Mouse (Mus musculus): ENCODE measurements around the gene Atp6v0e. TPM values are rescaled to one million over a fixed set of nuclear protein-coding genes. Genes with fewer than 3 reads are reported as not detected.

The Atp6v0e gene
- polyA plus RNA-seq, 1 experiment, result 99.8 TPM

DNA sequence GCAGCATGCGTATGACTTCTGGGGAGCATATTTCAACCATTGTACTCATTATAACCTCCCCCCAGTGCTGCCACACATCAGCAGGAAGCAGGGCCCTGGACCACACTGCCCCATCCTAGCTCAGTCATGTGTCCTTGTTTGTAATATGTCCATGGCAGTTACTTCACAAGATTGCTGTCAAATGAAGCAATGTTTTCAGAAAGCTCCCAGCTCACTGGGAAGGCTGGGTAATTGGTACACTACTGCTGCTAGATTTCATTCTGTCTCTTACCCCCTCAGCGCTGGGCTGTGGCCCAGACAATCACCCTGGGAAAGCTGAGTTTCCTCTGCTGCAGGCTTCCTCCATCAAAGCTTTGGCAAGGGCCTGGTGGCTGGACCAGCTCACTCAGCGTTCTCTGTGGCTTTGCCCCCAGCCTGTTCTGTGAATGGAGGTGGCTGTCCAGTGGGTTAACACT is 22.7 kb upstream of the Atp6v0e start:
- 86% methylated on average over 3 of the region's 3 CpGs for WGBS
- H3K27me3 ChIP-seq (ENCODE audit: control insufficient read depth, insufficient read depth, low read length), result no peaks in the 10 kb centered on the region
- no peak overlapping the region for H3K4me3 ChIP-seq (replicated peaks; ENCODE audit: insufficient read depth, low read depth, low read length)
- H3K4me1 ChIP-seq (ENCODE audit: control insufficient read depth, insufficient read depth, low read length), result peaks cover 16% of the 10 kb centered on the region
- TF ChIP-seq CTCF (IDR thresholded peaks at IDR 0.05; ENCODE audit: borderline replicate concordance, insufficient read depth, low read depth, low read length) (no peak), POLR2A (IDR thresholded peaks at IDR 0.05; ENCODE audit: borderline replicate concordance, insufficient read depth, low read length) (no peak)
- H3K27ac ChIP-seq (ENCODE audit: insufficient read depth, low read length), result no peak overlapping the region
- DNase-seq, result no peak

- no peak for DNase-seq
- H3K27ac ChIP-seq (ENCODE audit: insufficient read depth, low read length), result no peak overlapping the region
- no peak overlapping the region for H3K4me3 ChIP-seq (replicated peaks; ENCODE audit: insufficient read depth, low read depth, low read length)
- peaks cover 13% of the 10 kb centered on the region for H3K4me1 ChIP-seq (ENCODE audit: control insufficient read depth, insufficient read depth, low read length)
- WGBS, result 94% methylated on average over 8 of the region's 8 CpGs
- no peaks in the 10 kb centered on the region for H3K27me3 ChIP-seq (ENCODE audit: control insufficient read depth, insufficient read depth, low read length)
- TF ChIP-seq POLR2A (IDR thresholded peaks at IDR 0.05; ENCODE audit: borderline replicate concordance, insufficient read depth, low read length), result no peak
- TF ChIP-seq CTCF (IDR thresholded peaks at IDR 0.05; ENCODE audit: borderline replicate concordance, insufficient read depth, low read depth, low read length), result no peak
These were observed 19.6 kb upstream of the Atp6v0e start for GRCm38 (mm10) chr17:26643456-26643855.

- Histone ChIP-seq H3K4me1 (ENCODE audit: control insufficient read depth, insufficient read depth, low read length) (peaks cover 13% of the 10 kb centered on the region), H3K27ac (ENCODE audit: insufficient read depth, low read length) (no peak overlapping the region), H3K4me3 (replicated peaks; ENCODE audit: insufficient read depth, low read depth, low read length) (no peak overlapping the region), H3K27me3 (ENCODE audit: control insufficient read depth, insufficient read depth, low read length) (no peaks in the 10 kb centered on the region)
- 98% methylated on average over 2 of the region's 2 CpGs for WGBS
- DNase-seq, result no peak
- TF ChIP-seq POLR2A (IDR thresholded peaks at IDR 0.05; ENCODE audit: borderline replicate concordance, insufficient read depth, low read length) (no peak), CTCF (IDR thresholded peaks at IDR 0.05; ENCODE audit: borderline replicate concordance, insufficient read depth, low read depth, low read length) (no peak)
These were observed 19.0 kb upstream of the Atp6v0e start for GRCm38 (mm10) chr17:26643993-26644392.

DNA sequence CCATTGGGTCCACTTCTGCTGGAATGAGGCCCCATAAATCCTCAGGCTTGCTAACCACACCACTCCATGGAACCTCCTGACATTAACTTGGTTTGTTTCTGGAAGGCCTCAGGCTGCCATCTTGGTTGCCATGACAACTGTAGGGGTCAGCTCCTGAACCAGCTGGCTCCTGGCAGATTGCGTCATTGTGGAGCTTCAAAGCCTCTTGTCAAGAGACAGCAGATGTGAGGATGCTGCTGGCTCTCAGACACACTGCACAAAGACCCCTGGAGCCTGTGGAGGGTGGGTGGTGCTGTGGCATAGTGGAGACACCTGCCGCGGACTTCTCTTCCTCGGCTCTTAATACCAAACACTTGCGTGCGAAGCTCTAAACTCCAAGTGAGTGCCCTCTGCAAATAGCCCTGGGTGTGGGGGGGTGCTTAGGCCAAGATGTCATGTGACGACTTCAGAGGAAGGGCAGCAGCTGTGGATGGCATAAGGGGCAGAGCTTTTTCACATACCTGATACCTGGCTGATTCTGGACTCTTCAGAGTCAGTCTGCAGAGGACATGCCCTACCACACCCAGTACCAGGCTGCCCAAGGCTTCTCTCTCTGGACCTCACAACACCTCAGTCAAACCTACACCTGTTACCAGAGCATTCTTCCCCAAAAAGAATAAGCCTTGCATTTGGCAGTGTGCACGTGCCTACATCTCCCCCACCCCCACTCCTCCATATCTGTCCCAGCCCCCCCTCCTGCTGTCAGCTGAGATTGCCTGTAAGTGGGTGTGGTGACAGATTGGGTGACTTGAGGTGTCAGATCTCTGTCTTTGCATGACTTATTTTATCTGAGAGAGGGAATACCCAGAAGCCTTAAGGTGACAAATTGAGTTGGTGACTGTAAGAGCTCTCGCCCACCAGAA is 18.3 kb upstream of the Atp6v0e start:
- WGBS, result 44% methylated on average over 9 of the region's 9 CpGs
- TF ChIP-seq POLR2A (IDR thresholded peaks at IDR 0.05; ENCODE audit: borderline replicate concordance, insufficient read depth, low read length) (no peak), CTCF (IDR thresholded peaks at IDR 0.05; ENCODE audit: borderline replicate concordance, insufficient read depth, low read depth, low read length) (no peak)
- no peaks in the 10 kb centered on the region for H3K27me3 ChIP-seq (ENCODE audit: control insufficient read depth, insufficient read depth, low read length)
- H3K4me1 ChIP-seq (ENCODE audit: control insufficient read depth, insufficient read depth, low read length), result peaks cover 21% of the 10 kb centered on the region
- H3K27ac ChIP-seq (ENCODE audit: insufficient read depth, low read length), result no peak overlapping the region
- no peak for DNase-seq
- no peak overlapping the region for H3K4me3 ChIP-seq (replicated peaks; ENCODE audit: insufficient read depth, low read depth, low read length)

DNA sequence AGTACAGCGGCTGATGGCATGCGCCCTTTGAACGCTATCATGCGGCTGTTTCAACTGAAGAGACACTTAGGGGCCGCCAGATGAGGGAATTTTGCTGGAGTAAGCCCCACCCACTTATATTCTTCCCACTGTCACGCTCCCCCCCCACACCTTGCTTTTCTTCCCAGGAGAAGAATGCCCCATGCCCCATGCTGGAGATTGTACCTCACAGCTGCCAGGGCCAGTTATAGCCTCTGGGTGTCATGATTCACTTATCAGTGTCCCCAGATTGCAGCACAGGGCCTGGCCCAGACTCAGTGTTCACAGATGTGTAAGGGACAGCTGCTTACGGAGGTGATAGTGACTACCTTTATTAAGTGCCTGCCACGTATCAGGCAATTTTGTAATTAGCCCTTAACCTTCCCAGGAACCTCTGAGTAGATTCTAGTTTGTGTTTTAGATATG is 17.6 kb upstream of the Atp6v0e start:
- TF ChIP-seq CTCF (IDR thresholded peaks at IDR 0.05; ENCODE audit: borderline replicate concordance, insufficient read depth, low read depth, low read length) (no peak), POLR2A (IDR thresholded peaks at IDR 0.05; ENCODE audit: borderline replicate concordance, insufficient read depth, low read length) (no peak)
- DNase-seq, result no peak
- peaks cover 25% of the 10 kb centered on the region for H3K4me1 ChIP-seq (ENCODE audit: control insufficient read depth, insufficient read depth, low read length)
- no peak overlapping the region for H3K27ac ChIP-seq (ENCODE audit: insufficient read depth, low read length)
- no peak overlapping the region for H3K4me3 ChIP-seq (replicated peaks; ENCODE audit: insufficient read depth, low read depth, low read length)
- no peaks in the 10 kb centered on the region for H3K27me3 ChIP-seq (ENCODE audit: control insufficient read depth, insufficient read depth, low read length)
- 90% methylated on average over 8 of the region's 8 CpGs for WGBS

GRCm38 (mm10) chr17:26647283-26647682 is 15.7 kb upstream of the Atp6v0e start:
- 61% methylated on average over 13 of the region's 13 CpGs for WGBS
- TF ChIP-seq CTCF (IDR thresholded peaks at IDR 0.05; ENCODE audit: borderline replicate concordance, insufficient read depth, low read depth, low read length) (no peak), POLR2A (IDR thresholded peaks at IDR 0.05; ENCODE audit: borderline replicate concordance, insufficient read depth, low read length) (no peak)
- no peaks in the 10 kb centered on the region for H3K27me3 ChIP-seq (ENCODE audit: control insufficient read depth, insufficient read depth, low read length)
- H3K4me3 ChIP-seq (replicated peaks; ENCODE audit: insufficient read depth, low read depth, low read length), result no peak overlapping the region
- peaks cover 34% of the 10 kb centered on the region for H3K4me1 ChIP-seq (ENCODE audit: control insufficient read depth, insufficient read depth, low read length)
- peak overlapping the region; percentile 66; the same call in 1 of the 2 replicates for H3K27ac ChIP-seq (ENCODE audit: insufficient read depth, low read length)
- no peak for DNase-seq

- Histone ChIP-seq H3K27ac (ENCODE audit: insufficient read depth, low read length) (peak overlapping the region; percentile 60), H3K27me3 (ENCODE audit: control insufficient read depth, insufficient read depth, low read length) (no peaks in the 10 kb centered on the region), H3K4me1 (ENCODE audit: control insufficient read depth, insufficient read depth, low read length) (peaks cover 30% of the 10 kb centered on the region), H3K4me3 (replicated peaks; ENCODE audit: insufficient read depth, low read depth, low read length) (no peak overlapping the region)
- TF ChIP-seq CTCF (IDR thresholded peaks at IDR 0.05; ENCODE audit: borderline replicate concordance, insufficient read depth, low read depth, low read length), result peak; percentile 59; the same call in 1 of the 2 replicates
- TF ChIP-seq POLR2A (IDR thresholded peaks at IDR 0.05; ENCODE audit: borderline replicate concordance, insufficient read depth, low read length), result no peak
- peak in 1 of 2 experiments; percentile 44 for DNase-seq
- WGBS, result 68% methylated on average over 4 of the region's 4 CpGs
These were observed 13.5 kb upstream of the Atp6v0e start for GRCm38 (mm10) chr17:26649565-26649964.

All from cerebellum, adult 2 months (tissue).